Mouse (Mus musculus): Measurements from ENCODE around the gene Pgm2l1.

GRCm38 (mm10) chr7:100287748-100288578 is 60.8 kb downstream of the Pgm2l1 start:
- TF ChIP-seq POLR2A (IDR thresholded peaks at IDR 0.05; ENCODE audit: insufficient read length, low read depth) (no peak), TCF12 (IDR thresholded peaks at IDR 0.05; ENCODE audit: insufficient read depth, poor library complexity, severe bottlenecking) (no peak), POLR2AphosphoS2 (IDR thresholded peaks at IDR 0.05; ENCODE audit: insufficient read length, low read depth) (no peak)

Data from myocyte (in vitro differentiated cells).